Mouse (Mus musculus): ENCODE measurements around the gene Elovl2. TPM values are rescaled to one million over a fixed set of nuclear protein-coding genes. Genes with fewer than 3 reads are reported as not detected.
"Not testable (repeated sequence)": the region's sequence is repeated elsewhere in the genome, so short reads cannot be mapped to it uniquely, and the experiment has no call there.

Elovl2 gene
- polyA plus RNA-seq, 1 experiment from 2014 or later, result 6.5 TPM

DNA sequence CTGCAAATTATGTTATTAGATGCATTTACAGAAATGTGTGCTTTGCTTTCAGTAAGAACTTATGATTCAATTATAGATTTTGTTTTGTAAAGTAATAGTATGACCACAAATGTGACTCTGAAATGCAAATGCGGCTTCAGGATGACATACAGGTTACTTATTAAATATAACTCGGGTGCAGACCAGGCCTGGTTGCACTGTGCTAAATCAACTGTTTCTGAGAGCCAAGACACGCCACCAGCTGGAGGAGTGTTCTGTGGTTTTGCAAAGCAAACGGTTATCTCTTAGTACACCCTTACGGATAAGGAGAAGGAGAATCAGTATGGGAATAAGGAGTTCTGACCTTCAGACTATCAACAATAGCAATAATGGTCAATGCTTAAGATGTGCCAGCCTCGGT, 4.5 kb downstream of the Elovl2 start:
- H3K9me3 ChIP-seq (ENCODE audit: control insufficient read depth), result peaks cover 1% of the 10 kb centered on the region; the same call in 1 of the 2 replicates
- ATAC-seq, result no peak
- 63% methylated on average over 6 of the region's 6 CpGs for WGBS
- no peak overlapping the region for H3K27ac ChIP-seq (ENCODE audit: low read depth, low read length)
- H3K36me3 ChIP-seq (ENCODE audit: control insufficient read depth, insufficient read depth), result no peaks in the 10 kb centered on the region
- H3K4me2 ChIP-seq (replicated peaks; ENCODE audit: low read depth), result no peak overlapping the region
- H3K27me3 ChIP-seq (replicated peaks; ENCODE audit: control insufficient read depth, insufficient read depth, low read length), result no peaks in the 10 kb centered on the region
- no peak overlapping the region for H3K4me3 ChIP-seq (ENCODE audit: low read depth, low read length)
- no peak for TF ChIP-seq CTCF (IDR thresholded peaks at IDR 0.05; ENCODE audit: low read depth)
- no peak overlapping the region for H3K9ac ChIP-seq (ENCODE audit: low read depth, low read length)
- peaks cover 6% of the 10 kb centered on the region; the same call in 1 of the 2 replicates for H3K4me1 ChIP-seq (replicated peaks; ENCODE audit: control insufficient read depth, insufficient read depth, low read length)

DNA sequence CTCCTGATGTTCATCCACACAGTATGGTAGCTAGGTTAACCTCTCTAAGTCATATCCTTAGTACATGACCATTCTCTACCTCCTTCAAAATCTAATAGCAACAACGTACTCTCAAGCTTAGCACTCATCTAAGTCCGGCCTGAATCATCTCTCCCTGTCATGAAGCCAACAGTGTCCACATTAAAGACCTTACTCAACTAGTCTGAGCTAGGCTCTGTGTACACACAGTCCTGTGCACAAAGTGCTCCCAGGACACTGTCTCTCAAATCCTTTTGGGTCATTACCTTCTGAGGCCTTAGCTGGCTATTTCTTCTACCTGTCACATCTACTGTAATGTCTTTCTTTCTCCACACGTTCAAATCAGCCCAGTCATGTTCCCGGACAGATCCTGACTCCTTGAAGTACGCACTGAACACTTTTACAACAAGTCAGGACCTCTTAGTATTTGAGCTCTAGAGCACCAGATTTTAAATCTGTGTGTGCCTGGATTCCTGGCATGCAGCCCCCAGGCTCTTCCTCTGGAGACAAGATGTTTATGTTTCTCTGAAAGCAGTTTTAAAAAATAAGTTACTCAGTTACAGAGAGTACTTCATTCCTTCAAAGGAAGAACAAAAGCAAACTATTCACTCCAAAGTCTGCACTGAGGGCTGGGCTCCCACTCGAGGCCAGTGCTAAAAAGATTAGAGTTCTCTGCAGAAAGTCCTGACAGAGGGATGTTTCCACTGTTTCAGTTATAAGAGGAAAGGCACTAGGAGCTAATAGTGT, 7.5 kb downstream of the Elovl2 start:
- no peaks in the 10 kb centered on the region for H3K9me3 ChIP-seq (ENCODE audit: control insufficient read depth)
- no peak for ATAC-seq
- H3K4me3 ChIP-seq (ENCODE audit: low read depth, low read length), result no peak overlapping the region
- H3K4me2 ChIP-seq (replicated peaks; ENCODE audit: low read depth), result no peak overlapping the region
- no peak overlapping the region for H3K27ac ChIP-seq (ENCODE audit: low read depth, low read length)
- peaks cover 6% of the 10 kb centered on the region; the same call in 1 of the 2 replicates for H3K4me1 ChIP-seq (replicated peaks; ENCODE audit: control insufficient read depth, insufficient read depth, low read length)
- no peaks in the 10 kb centered on the region for H3K36me3 ChIP-seq (ENCODE audit: control insufficient read depth, insufficient read depth)
- WGBS, result 52% methylated on average over 6 of the region's 6 CpGs
- H3K9ac ChIP-seq (ENCODE audit: low read depth, low read length), result no peak overlapping the region
- no peaks in the 10 kb centered on the region for H3K27me3 ChIP-seq (replicated peaks; ENCODE audit: control insufficient read depth, insufficient read depth, low read length)
- no peak for TF ChIP-seq CTCF (IDR thresholded peaks at IDR 0.05; ENCODE audit: low read depth)

GRCm38 (mm10) chr13:41211276-41211675, 8.9 kb downstream of the Elovl2 start:
- H3K9me3 ChIP-seq (ENCODE audit: control insufficient read depth), result no peaks in the 10 kb centered on the region
- TF ChIP-seq CTCF (IDR thresholded peaks at IDR 0.05; ENCODE audit: low read depth), result no peak
- H3K4me3 ChIP-seq (ENCODE audit: low read depth, low read length), result no peak overlapping the region
- 0 out of 2 replicates have a peak, but pooled peaks cover 6% of the 10 kb centered on the region for H3K4me1 ChIP-seq (replicated peaks; ENCODE audit: control insufficient read depth, insufficient read depth, low read length)
- H3K9ac ChIP-seq (ENCODE audit: low read depth, low read length), result no peak overlapping the region
- no peak overlapping the region for H3K27ac ChIP-seq (ENCODE audit: low read depth, low read length)
- H3K4me2 ChIP-seq (replicated peaks; ENCODE audit: low read depth), result no peak overlapping the region
- no peaks in the 10 kb centered on the region for H3K27me3 ChIP-seq (replicated peaks; ENCODE audit: control insufficient read depth, insufficient read depth, low read length)
- ATAC-seq, result no peak
- WGBS, result 53% methylated on average over 4 of the region's 4 CpGs
- no peaks in the 10 kb centered on the region for H3K36me3 ChIP-seq (ENCODE audit: control insufficient read depth, insufficient read depth)

- Histone ChIP-seq H3K4me3 (ENCODE audit: low read depth, low read length) (no peak overlapping the region), H3K9me3 (ENCODE audit: control insufficient read depth) (no peaks in the 10 kb centered on the region), H3K4me1 (replicated peaks; ENCODE audit: control insufficient read depth, insufficient read depth, low read length) (no peaks in the 10 kb centered on the region), H3K4me2 (replicated peaks; ENCODE audit: low read depth) (no peak overlapping the region), H3K9ac (ENCODE audit: low read depth, low read length) (no peak overlapping the region), H3K36me3 (ENCODE audit: control insufficient read depth, insufficient read depth) (no peaks in the 10 kb centered on the region), H3K27me3 (replicated peaks; ENCODE audit: control insufficient read depth, insufficient read depth, low read length) (no peaks in the 10 kb centered on the region), H3K27ac (ENCODE audit: low read depth, low read length) (no peak overlapping the region)
- no peak for TF ChIP-seq CTCF (IDR thresholded peaks at IDR 0.05; ENCODE audit: low read depth)
- 88% methylated on average over 5 of the region's 5 CpGs for WGBS
- no peak for ATAC-seq
These were observed 14.0 kb downstream of the Elovl2 start for GRCm38 (mm10) chr13:41206241-41206640.

DNA sequence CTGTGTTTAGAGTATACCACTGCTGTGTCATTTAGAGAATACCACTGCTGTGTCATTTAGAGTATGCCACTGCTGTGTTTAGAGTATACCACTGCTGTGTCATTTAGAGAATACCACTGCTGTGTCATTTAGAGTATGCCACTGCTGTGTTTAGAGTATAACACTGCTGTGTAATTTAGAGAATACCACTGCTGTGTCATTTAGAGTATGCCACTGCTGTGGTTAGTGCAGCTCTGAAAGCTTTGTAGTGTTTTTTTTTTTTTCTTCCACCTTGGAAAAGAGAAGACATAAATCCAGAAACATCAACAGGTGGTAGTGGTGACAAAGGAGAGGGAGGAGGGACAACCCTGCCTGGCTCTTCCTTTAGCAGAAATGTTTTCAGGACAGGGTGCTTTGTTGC, 14.6 kb downstream of the Elovl2 start:
- not testable (repeated sequence) for H3K9ac ChIP-seq (ENCODE audit: low read depth, low read length); H3K27ac ChIP-seq (ENCODE audit: low read depth, low read length); H3K36me3 ChIP-seq (ENCODE audit: control insufficient read depth, insufficient read depth); H3K4me3 ChIP-seq (ENCODE audit: low read depth, low read length); H3K4me1 ChIP-seq (replicated peaks; ENCODE audit: control insufficient read depth, insufficient read depth, low read length); H3K27me3 ChIP-seq (replicated peaks; ENCODE audit: control insufficient read depth, insufficient read depth, low read length); H3K4me2 ChIP-seq (replicated peaks; ENCODE audit: low read depth); H3K9me3 ChIP-seq (ENCODE audit: control insufficient read depth); ATAC-seq

DNA sequence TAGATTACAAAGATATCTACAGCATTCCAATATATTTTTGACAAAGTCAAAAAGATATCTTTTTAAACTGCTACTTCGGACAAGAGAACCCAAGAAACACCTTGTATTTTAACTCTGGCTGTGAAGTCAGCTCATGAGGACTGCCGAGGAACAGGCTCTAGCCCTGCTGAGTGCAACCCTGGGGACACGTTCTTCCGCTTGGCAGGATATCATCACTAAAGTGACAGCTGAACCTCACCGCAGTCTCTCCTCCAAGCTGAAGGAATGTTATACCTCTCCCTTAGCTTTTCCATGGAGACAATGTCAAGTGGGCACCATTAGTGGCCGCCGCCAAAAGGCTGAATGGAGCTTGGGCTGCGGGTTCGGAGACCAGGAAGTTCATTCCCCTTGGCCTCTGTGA, 16.5 kb downstream of the Elovl2 start:
- H3K4me3 ChIP-seq (ENCODE audit: low read depth, low read length), result no peak overlapping the region
- WGBS, result 82% methylated on average over 9 of the region's 9 CpGs
- no peaks in the 10 kb centered on the region for H3K36me3 ChIP-seq (ENCODE audit: control insufficient read depth, insufficient read depth)
- H3K9ac ChIP-seq (ENCODE audit: low read depth, low read length), result no peak overlapping the region
- H3K27me3 ChIP-seq (replicated peaks; ENCODE audit: control insufficient read depth, insufficient read depth, low read length), result no peaks in the 10 kb centered on the region
- no peak for TF ChIP-seq CTCF (IDR thresholded peaks at IDR 0.05; ENCODE audit: low read depth)
- no peak overlapping the region for H3K27ac ChIP-seq (ENCODE audit: low read depth, low read length)
- no peaks in the 10 kb centered on the region for H3K9me3 ChIP-seq (ENCODE audit: control insufficient read depth)
- no peaks in the 10 kb centered on the region for H3K4me1 ChIP-seq (replicated peaks; ENCODE audit: control insufficient read depth, insufficient read depth, low read length)
- H3K4me2 ChIP-seq (replicated peaks; ENCODE audit: low read depth), result no peak overlapping the region
- no peak for ATAC-seq
